Mouse (Mus musculus) thymus, postnatal 4 days (tissue): Measurements from ENCODE around the gene Narfl.

Source experiments
- DNase-seq: peaks from one replicate; pipeline ENCODE4 v3.0.0; 2021

Narfl gene

DNA sequence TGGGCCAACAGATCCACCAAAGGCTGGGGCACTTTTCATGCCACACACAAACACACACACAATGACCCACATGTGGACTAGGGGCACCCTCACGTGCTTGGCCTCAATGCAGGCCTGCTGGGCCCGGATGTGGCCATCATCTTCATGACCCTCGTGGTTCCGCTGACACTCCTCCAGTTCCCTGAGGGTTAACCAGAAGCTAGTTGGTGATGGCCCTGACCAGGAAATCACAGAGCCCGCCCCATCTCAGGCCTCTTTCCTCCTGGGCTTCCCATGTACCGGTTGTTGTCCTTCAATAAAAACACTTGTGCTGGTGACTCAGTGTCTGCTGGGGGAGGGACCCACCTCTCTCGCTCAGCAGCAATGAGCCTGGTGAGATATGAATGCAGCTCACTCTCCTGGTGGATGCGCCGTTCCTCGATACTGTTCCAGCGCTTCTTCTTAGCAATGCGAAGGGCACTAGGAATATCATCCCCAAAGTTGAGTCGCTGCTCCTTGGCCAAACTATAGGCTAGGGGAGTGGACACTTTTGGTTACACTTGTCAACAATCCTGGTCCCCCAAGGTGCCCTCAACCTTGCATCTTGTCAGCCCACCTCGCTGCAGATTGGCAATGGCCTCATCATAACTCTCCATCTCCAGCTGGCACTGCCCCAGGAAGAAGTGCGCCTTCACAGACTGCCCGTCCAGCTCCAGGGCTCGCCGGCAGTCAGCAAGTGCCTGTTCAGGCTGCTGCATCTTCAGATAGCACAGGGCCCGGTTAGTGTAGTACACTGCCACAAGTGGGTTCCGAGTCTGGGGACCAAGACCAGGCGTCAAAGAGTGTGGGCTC is 58.1 kb downstream of the Narfl start:
- no peak for DNase-seq

- DNase-seq, result peak; percentile 99
These were observed 59.1 kb downstream of the Narfl start for GRCm38 (mm10) chr17:25832436-25833290.
